Mouse (Mus musculus): ENCODE data around the gene Mmp2. TPM values are rescaled to one million over a fixed set of nuclear protein-coding genes. Genes with fewer than 3 reads are reported as not detected.

The Mmp2 gene
- polyA plus RNA-seq, 1 experiment, result 17.1 TPM

GRCm38 (mm10) chr8:92799406-92799805 lies 27.7 kb upstream of the Mmp2 start:
- Histone ChIP-seq H3K36me3 (ENCODE audit: control insufficient read depth, insufficient read depth, low read length) (no peaks in the 10 kb centered on the region), H3K27ac (ENCODE audit: insufficient read depth, low read depth, low read length) (no peak overlapping the region), H3K4me1 (ENCODE audit: control insufficient read depth, insufficient read depth, low read length) (no peaks in the 10 kb centered on the region), H3K27me3 (replicated peaks; ENCODE audit: control insufficient read depth, insufficient read depth, low read length) (no peaks in the 10 kb centered on the region), H3K4me3 (ENCODE audit: insufficient read depth, low read depth, low read length) (no peak overlapping the region)
- WGBS, result 88% methylated on average over 11 of the region's 11 CpGs
- TF ChIP-seq CTCF (conservative IDR thresholded peaks at IDR 0.05; ENCODE audit: insufficient read depth, insufficient read length, low read depth, low read length), result no peak
- no peak for TF ChIP-seq POLR2A (IDR thresholded peaks at IDR 0.05; ENCODE audit: low read depth, low read length)
- DNase-seq, result no peak

DNA sequence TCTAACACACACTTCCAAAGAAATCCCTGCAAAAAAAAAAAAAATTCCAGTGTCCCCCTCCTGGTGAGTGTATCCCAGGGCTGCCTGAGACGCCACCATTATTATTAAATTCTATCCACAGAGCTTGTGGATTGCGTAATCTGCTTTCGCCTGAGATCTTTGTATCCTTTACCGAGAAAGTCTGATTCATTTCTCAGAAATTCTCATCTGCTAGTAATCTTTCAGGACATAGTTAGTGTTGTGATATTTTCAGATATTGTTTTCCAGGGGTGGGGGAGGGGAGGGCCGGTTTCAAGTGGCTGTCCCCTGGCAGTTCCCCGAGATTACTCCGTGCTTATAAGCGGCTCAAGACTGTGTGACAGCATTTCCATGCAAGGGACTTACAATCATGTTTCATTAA lies 25.9 kb upstream of the Mmp2 start:
- Histone ChIP-seq H3K27me3 (replicated peaks; ENCODE audit: control insufficient read depth, insufficient read depth, low read length) (no peaks in the 10 kb centered on the region), H3K27ac (ENCODE audit: insufficient read depth, low read depth, low read length) (no peak overlapping the region), H3K36me3 (ENCODE audit: control insufficient read depth, insufficient read depth, low read length) (no peaks in the 10 kb centered on the region), H3K4me3 (ENCODE audit: insufficient read depth, low read depth, low read length) (no peak overlapping the region), H3K4me1 (ENCODE audit: control insufficient read depth, insufficient read depth, low read length) (no peaks in the 10 kb centered on the region)
- DNase-seq, result peak; percentile 47
- TF ChIP-seq POLR2A (IDR thresholded peaks at IDR 0.05; ENCODE audit: low read depth, low read length) (no peak), CTCF (conservative IDR thresholded peaks at IDR 0.05; ENCODE audit: insufficient read depth, insufficient read length, low read depth, low read length) (no peak)
- 58% methylated on average over 8 of the region's 8 CpGs for WGBS

- Histone ChIP-seq H3K27ac (ENCODE audit: insufficient read depth, low read depth, low read length) (no peak overlapping the region), H3K4me3 (ENCODE audit: insufficient read depth, low read depth, low read length) (no peak overlapping the region), H3K4me1 (ENCODE audit: control insufficient read depth, insufficient read depth, low read length) (no peaks in the 10 kb centered on the region), H3K36me3 (ENCODE audit: control insufficient read depth, insufficient read depth, low read length) (no peaks in the 10 kb centered on the region), H3K27me3 (replicated peaks; ENCODE audit: control insufficient read depth, insufficient read depth, low read length) (no peaks in the 10 kb centered on the region)
- WGBS, result 74% methylated on average over 3 of the region's 3 CpGs
- DNase-seq, result no peak
- no peak for TF ChIP-seq POLR2A (IDR thresholded peaks at IDR 0.05; ENCODE audit: low read depth, low read length)
- no peak for TF ChIP-seq CTCF (conservative IDR thresholded peaks at IDR 0.05; ENCODE audit: insufficient read depth, insufficient read length, low read depth, low read length)
Measured at GRCm38 (mm10) chr8:92802591-92802990, 24.5 kb upstream of the Mmp2 start.

DNA sequence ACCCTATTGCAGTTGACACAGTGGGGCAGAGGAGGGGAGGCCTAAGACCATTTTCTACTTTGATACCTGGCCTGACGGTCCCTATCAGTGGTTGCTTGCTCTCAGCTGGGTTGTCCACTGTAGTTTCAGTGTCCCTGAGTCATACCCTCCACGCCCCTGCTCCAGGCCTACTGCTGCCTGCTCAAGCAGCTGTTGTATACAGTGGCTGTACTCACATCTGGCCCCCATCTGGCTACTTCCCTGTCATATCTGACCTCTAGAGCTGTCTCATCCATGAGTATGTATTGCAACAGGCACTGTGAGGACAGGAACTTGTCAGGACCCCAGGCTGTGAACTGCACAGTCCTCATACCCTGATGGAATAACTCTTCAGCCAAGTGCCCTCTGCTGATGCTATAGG lies 14.3 kb upstream of the Mmp2 start:
- no peaks in the 10 kb centered on the region for H3K36me3 ChIP-seq (ENCODE audit: control insufficient read depth, insufficient read depth, low read length)
- no peaks in the 10 kb centered on the region for H3K4me1 ChIP-seq (ENCODE audit: control insufficient read depth, insufficient read depth, low read length)
- no peak overlapping the region for H3K27ac ChIP-seq (ENCODE audit: insufficient read depth, low read depth, low read length)
- 92% methylated on average over 2 of the region's 2 CpGs for WGBS
- no peak overlapping the region for H3K4me3 ChIP-seq (ENCODE audit: insufficient read depth, low read depth, low read length)
- H3K27me3 ChIP-seq (replicated peaks; ENCODE audit: control insufficient read depth, insufficient read depth, low read length), result no peaks in the 10 kb centered on the region
- DNase-seq, result no peak
- TF ChIP-seq POLR2A (IDR thresholded peaks at IDR 0.05; ENCODE audit: low read depth, low read length) (no peak), CTCF (conservative IDR thresholded peaks at IDR 0.05; ENCODE audit: insufficient read depth, insufficient read length, low read depth, low read length) (no peak)

- no peaks in the 10 kb centered on the region for H3K27me3 ChIP-seq (replicated peaks; ENCODE audit: control insufficient read depth, insufficient read depth, low read length)
- TF ChIP-seq CTCF (conservative IDR thresholded peaks at IDR 0.05; ENCODE audit: insufficient read depth, insufficient read length, low read depth, low read length), result no peak
- TF ChIP-seq POLR2A (IDR thresholded peaks at IDR 0.05; ENCODE audit: low read depth, low read length), result no peak
- WGBS, result 79% methylated on average over 5 of the region's 5 CpGs
Measured at GRCm38 (mm10) chr8:92815661-92816060, 11.4 kb upstream of the Mmp2 start.

GRCm38 (mm10) chr8:92817928-92818818 lies 8.9 kb upstream of the Mmp2 start:
- 24% methylated on average over 6 of the region's 6 CpGs for WGBS
- DNase-seq, result peak; percentile 89
- Histone ChIP-seq H3K27ac (ENCODE audit: insufficient read depth, low read depth, low read length) (no peak overlapping the region), H3K36me3 (ENCODE audit: control insufficient read depth, insufficient read depth, low read length) (no peaks in the 10 kb centered on the region), H3K27me3 (replicated peaks; ENCODE audit: control insufficient read depth, insufficient read depth, low read length) (no peaks in the 10 kb centered on the region), H3K4me3 (ENCODE audit: insufficient read depth, low read depth, low read length) (no peak overlapping the region), H3K4me1 (ENCODE audit: control insufficient read depth, insufficient read depth, low read length) (no peaks in the 10 kb centered on the region)
- TF ChIP-seq CTCF (conservative IDR thresholded peaks at IDR 0.05; ENCODE audit: insufficient read depth, insufficient read length, low read depth, low read length) (peak; percentile 100), POLR2A (IDR thresholded peaks at IDR 0.05; ENCODE audit: low read depth, low read length) (no peak)

More at GRCm38 (mm10) chr8:92815661-92816060, 11.4 kb upstream of the Mmp2 start:
- no peaks in the 10 kb centered on the region for H3K4me1 ChIP-seq (ENCODE audit: control insufficient read depth, insufficient read depth, low read length)
- no peaks in the 10 kb centered on the region for H3K36me3 ChIP-seq (ENCODE audit: control insufficient read depth, insufficient read depth, low read length)
- no peak for DNase-seq
- no peak overlapping the region for H3K4me3 ChIP-seq (ENCODE audit: insufficient read depth, low read depth, low read length)
- H3K27ac ChIP-seq (ENCODE audit: insufficient read depth, low read depth, low read length), result no peak overlapping the region

- no peak overlapping the region for H3K27ac ChIP-seq (ENCODE audit: insufficient read depth, low read depth, low read length)
- no peak for DNase-seq
- H3K4me3 ChIP-seq (ENCODE audit: insufficient read depth, low read depth, low read length), result no peak overlapping the region
- no peaks in the 10 kb centered on the region for H3K4me1 ChIP-seq (ENCODE audit: control insufficient read depth, insufficient read depth, low read length)
- H3K36me3 ChIP-seq (ENCODE audit: control insufficient read depth, insufficient read depth, low read length), result no peaks in the 10 kb centered on the region
- TF ChIP-seq POLR2A (IDR thresholded peaks at IDR 0.05; ENCODE audit: low read depth, low read length) (no peak), CTCF (conservative IDR thresholded peaks at IDR 0.05; ENCODE audit: insufficient read depth, insufficient read length, low read depth, low read length) (no peak)
- H3K27me3 ChIP-seq (replicated peaks; ENCODE audit: control insufficient read depth, insufficient read depth, low read length), result no peaks in the 10 kb centered on the region
Measured at GRCm38 (mm10) chr8:92821151-92821550, 5.9 kb upstream of the Mmp2 start.

All from kidney, adult 2 months (tissue).